Comparison of ENCODE assay signal across 8 mouse cellular contexts in genomic region chr2:5137500-5138286, GRCm38 (mm10). TPM values are rescaled to one million over a fixed set of nuclear protein-coding genes. Genes with fewer than 3 reads are reported as not detected.
DNase-seq lines count a peak whose midpoint lies in the region; ATAC-seq and TF ChIP-seq lines count a peak whose summit lies in the region.

Ccdc3 (plus strand) TSS chr2:5137776.

- H3K36me3 ChIP-seq in hindbrain, postnatal 0 days (ENCODE audit: insufficient read depth, low read length) = no peaks in the 10 kb centered on the region
- H3K36me3 ChIP-seq in limb, embryonic 13.5 days = no peaks in the 10 kb centered on the region
- no peaks in the 10 kb centered on the region for H3K36me3 ChIP-seq in myocyte (ENCODE audit: control insufficient read depth, insufficient read depth)

- intact Hi-C loops in gastrocnemius, adult 2 months (cut with DNase I) = no loop called here

- H3K4me3 ChIP-seq in gastrocnemius, adult 2 months = peak within 1 kb of the TSS; percentile 73
- peak within 1 kb of the TSS; percentile 44 for H3K4me3 ChIP-seq in hindbrain, postnatal 0 days (ENCODE audit: low read length)
- H3K4me3 ChIP-seq in limb, embryonic 13.5 days = peak within 1 kb of the TSS; percentile 54
- H3K4me3 ChIP-seq in myocyte = no peak within 1 kb of the TSS

- no peak within 1 kb of the TSS for H3ac ChIP-seq in myocyte (ENCODE audit: control insufficient read depth, insufficient read length)

- ATAC-seq in hindbrain, postnatal 0 days = peak; percentile 77
- peak; percentile 71; the same call in 1 of the 2 replicates for ATAC-seq in limb, embryonic 13.5 days (ENCODE audit: low FRiP score, low read depth)

- no peak for TF ChIP-seq POLR2A in myocyte (IDR thresholded peaks at IDR 0.05; ENCODE audit: insufficient read length, low read depth)

- H3K4me1 ChIP-seq in hindbrain, postnatal 0 days (ENCODE audit: insufficient read depth, low read length) = peaks cover 3% of the 10 kb centered on the region; the same call in 1 of the 2 replicates
- peaks cover 14% of the 10 kb centered on the region for H3K4me1 ChIP-seq in limb, embryonic 13.5 days

- H3K79me2 ChIP-seq in myocyte (ENCODE audit: control insufficient read depth, insufficient read depth) = no peaks in the 10 kb centered on the region

- H3K9ac ChIP-seq in hindbrain, postnatal 0 days (replicated peaks; ENCODE audit: low read length) = peak within 1 kb of the TSS; percentile 51
- peak within 1 kb of the TSS; percentile 68 for H3K9ac ChIP-seq in limb, embryonic 13.5 days

- H3K4me2 ChIP-seq in hindbrain, postnatal 0 days (ENCODE audit: low read depth, low read length) = peak within 1 kb of the TSS; percentile 69
- peak within 1 kb of the TSS; percentile 81 for H3K4me2 ChIP-seq in limb, embryonic 13.5 days (replicated peaks)
- H3K4me2 ChIP-seq in myocyte (ENCODE audit: low read depth) = peak within 1 kb of the TSS; percentile 56

- no peaks in the 10 kb centered on the region for H3K9me3 ChIP-seq in hindbrain, postnatal 0 days (ENCODE audit: low read length)
- H3K9me3 ChIP-seq in limb, embryonic 13.5 days = no peaks in the 10 kb centered on the region

- DNase-seq in cerebellum, postnatal 10 days = peak; percentile 34 to 42
- no peak for DNase-seq in cerebellum, adult 8-10 months
- peak; percentile 22 for DNase-seq in adrenal gland, adult 8-10 months
- DNase-seq in gastrocnemius, adult 2 months = peak; percentile 68
- peak; percentile 49 for DNase-seq in hindbrain, postnatal 0 days (ENCODE audit: low spot score)
- no peak for DNase-seq in cerebellum, postnatal 14 days

- no peak for TF ChIP-seq CTCF in gastrocnemius, adult 2 months (IDR thresholded peaks at IDR 0.05)
- no peak for TF ChIP-seq CTCF in hindbrain, postnatal 0 days (IDR thresholded peaks at IDR 0.05; ENCODE audit: low read depth)

- H3K27ac ChIP-seq in gastrocnemius, adult 2 months = peak within 1 kb of the TSS; percentile 56
- H3K27ac ChIP-seq in hindbrain, postnatal 0 days = no peak within 1 kb of the TSS
- H3K27ac ChIP-seq in limb, embryonic 13.5 days = no peak within 1 kb of the TSS

- 1% methylated on average over 66 of the region's 78 CpGs for WGBS in hindbrain, postnatal 0 days
- WGBS in limb, embryonic 13.5 days = under 1% methylated on average over 77 of the region's 78 CpGs

- H3K27me3 ChIP-seq in hindbrain, postnatal 0 days (ENCODE audit: insufficient read depth, low read length) = peaks cover 7% of the 10 kb centered on the region
- peaks cover 58% of the 10 kb centered on the region for H3K27me3 ChIP-seq in limb, embryonic 13.5 days
- H3K27me3 ChIP-seq in myocyte (ENCODE audit: control insufficient read depth, insufficient read depth, insufficient read length) = peaks cover 13% of the 10 kb centered on the region

TF ChIP-seq in myocyte, 11 proteins besides CTCF, POLR2A, EP300 and RAD21:
- TF ChIP-seq SRF (IDR thresholded peaks at IDR 0.05; ENCODE audit: control insufficient read depth, insufficient read length, low read depth) (no peak), TCF12 (IDR thresholded peaks at IDR 0.05; ENCODE audit: insufficient read depth, poor library complexity, severe bottlenecking) (no peak), E2F4 (IDR thresholded peaks at IDR 0.05; ENCODE audit: insufficient read depth) (no peak), CEBPB (IDR thresholded peaks at IDR 0.05; ENCODE audit: insufficient read depth, poor library complexity, severe bottlenecking) (no peak), POLR2AphosphoS2 (IDR thresholded peaks at IDR 0.05; ENCODE audit: insufficient read length, low read depth) (no peak), TCF3 (IDR thresholded peaks at IDR 0.05; ENCODE audit: insufficient read length, low read depth) (no peak), MYOD1 (IDR thresholded peaks at IDR 0.05; ENCODE audit: control insufficient read depth in 1 of 3, insufficient read length in 2 of 3, low read depth in 2 of 3) (peak in 1 of 3 experiments; percentile 21), REST (IDR thresholded peaks at IDR 0.05; ENCODE audit: insufficient read depth, insufficient read length) (no peak)

RNA-seq across cellular contexts. Expression of gene Ccdc3, which starts in this region (rescaled TPM):
- total RNA-seq in adrenal gland, adult 8-10 months (2022) = 10 to 100 TPM in 2 of 4 experiments, 1 to 10 TPM in 2; 7.9 to 30.5 (median 11.8) TPM
- total RNA-seq in gastrocnemius, adult 2 months (2021) = 10 to 100 TPM in 1 of 2 experiments, 1 to 10 TPM in 1; 4.1 to 10.7 TPM
- total RNA-seq in hindbrain, postnatal 0 days (2014; rRNA removed) = 18.9 and 21.5 TPM in 2 replicates
- 7.1 and 8.4 TPM in 2 replicates for polyA plus RNA-seq in hindbrain, postnatal 0 days (2015; fragmentation: Nextera tagmentation; extraction: Ambion mirVana)
- polyA plus RNA-seq in limb, embryonic 13.5 days (2015; fragmentation: Nextera tagmentation; extraction: Ambion mirVana) = 6.7 and 7.7 TPM in 2 replicates
- 0.64 TPM for polyA plus RNA-seq in myocyte (2012; fragmentation: generic; extraction: Trizol)

Comparison
In these comparisons a context has a peak if more than half of its experiments do, and no peak if none do; other contexts are left out.
1. DNase-seq: peak in cerebellum, postnatal 10 days (2 of 2), adrenal gland, adult 8-10 months (single experiment), gastrocnemius, adult 2 months (single experiment) and hindbrain, postnatal 0 days (single experiment); none in cerebellum, adult 8-10 months (single experiment) and cerebellum, postnatal 14 days (0 of 2).
2. Peak in every context shown above with its lines, with median percentiles within 50 percentile points of each other: H3K4me2 ChIP-seq.